Mouse (Mus musculus) kidney, postnatal 4 days (tissue): ENCODE results near the gene Nt5c3.

Experiments
- DNase-seq, 2 experiments: peaks; one replicate each; pipeline ENCODE4 v3.0.0; 2021; ENCODE audit warnings: mixed read lengths in 2 of 2

Nt5c3 gene

GRCm38 (mm10) chr6:56835532-56835931, 88.2 kb downstream of the Nt5c3 start:
- no peak for DNase-seq

GRCm38 (mm10) chr6:56834769-56835168, 89.0 kb downstream of the Nt5c3 start:
- DNase-seq: no peak

GRCm38 (mm10) chr6:56832830-56833229, 90.9 kb downstream of the Nt5c3 start:
- peak in 1 of 2 experiments; percentile 14 for DNase-seq

- peak in 1 of 2 experiments; percentile 55 for DNase-seq
These were observed 91.3 kb downstream of the Nt5c3 start for GRCm38 (mm10) chr6:56832407-56832796.
